Mouse (Mus musculus): Measurements from ENCODE around the gene Adamtsl4. TPM values are rescaled to one million over a fixed set of nuclear protein-coding genes. Genes with fewer than 3 reads are reported as not detected.
A peak's percentile ranks its signal among the peaks of the same experiment; 100 is the strongest.

Gene Adamtsl4
- polyA plus RNA-seq, 1 experiment = 5.2 TPM

- 2% methylated on average over 7 of the region's 7 CpGs for WGBS
- peaks cover 3% of the 10 kb centered on the region for H3K36me3 ChIP-seq (ENCODE audit: control insufficient read depth, insufficient read depth, low read length)
- TF ChIP-seq POLR2A (IDR thresholded peaks at IDR 0.05; ENCODE audit: low read depth, low read length) (no peak), CTCF (conservative IDR thresholded peaks at IDR 0.05; ENCODE audit: insufficient read depth, insufficient read length, low read depth, low read length) (no peak)
- peak overlapping the region; percentile 99 for H3K27ac ChIP-seq (ENCODE audit: insufficient read depth, low read depth, low read length)
- H3K27me3 ChIP-seq (replicated peaks; ENCODE audit: control insufficient read depth, insufficient read depth, low read length) = no peaks in the 10 kb centered on the region
- H3K4me1 ChIP-seq (ENCODE audit: control insufficient read depth, insufficient read depth, low read length) = peaks cover 65% of the 10 kb centered on the region
- DNase-seq = peak; percentile 87
- no peak overlapping the region for H3K4me3 ChIP-seq (ENCODE audit: insufficient read depth, low read depth, low read length)
Measured at GRCm38 (mm10) chr3:95668026-95668425, 19.7 kb downstream of the Adamtsl4 start.

GRCm38 (mm10) chr3:95667521-95667920 is 20.2 kb downstream of the Adamtsl4 start:
- H3K4me1 ChIP-seq (ENCODE audit: control insufficient read depth, insufficient read depth, low read length) = peaks cover 64% of the 10 kb centered on the region
- DNase-seq = no peak
- peaks cover 7% of the 10 kb centered on the region for H3K36me3 ChIP-seq (ENCODE audit: control insufficient read depth, insufficient read depth, low read length)
- TF ChIP-seq POLR2A (IDR thresholded peaks at IDR 0.05; ENCODE audit: low read depth, low read length) = no peak
- WGBS = 38% methylated on average over 4 of the region's 4 CpGs
- peak overlapping the region; percentile 99 for H3K27ac ChIP-seq (ENCODE audit: insufficient read depth, low read depth, low read length)
- no peak overlapping the region for H3K4me3 ChIP-seq (ENCODE audit: insufficient read depth, low read depth, low read length)
- H3K27me3 ChIP-seq (replicated peaks; ENCODE audit: control insufficient read depth, insufficient read depth, low read length) = no peaks in the 10 kb centered on the region

- H3K27ac ChIP-seq (ENCODE audit: insufficient read depth, low read depth, low read length) = peak overlapping the region; percentile 11
- DNase-seq = peak; percentile 70
- no peak overlapping the region for H3K4me3 ChIP-seq (ENCODE audit: insufficient read depth, low read depth, low read length)
- H3K4me1 ChIP-seq (ENCODE audit: control insufficient read depth, insufficient read depth, low read length) = peaks cover 67% of the 10 kb centered on the region
- no peak for TF ChIP-seq CTCF (conservative IDR thresholded peaks at IDR 0.05; ENCODE audit: insufficient read depth, insufficient read length, low read depth, low read length)
- TF ChIP-seq POLR2A (IDR thresholded peaks at IDR 0.05; ENCODE audit: low read depth, low read length) = no peak
- H3K36me3 ChIP-seq (ENCODE audit: control insufficient read depth, insufficient read depth, low read length) = peaks cover 8% of the 10 kb centered on the region
- WGBS = 23% methylated on average over 6 of the region's 6 CpGs
- H3K27me3 ChIP-seq (replicated peaks; ENCODE audit: control insufficient read depth, insufficient read depth, low read length) = no peaks in the 10 kb centered on the region
Measured at GRCm38 (mm10) chr3:95666124-95666844, 21.4 kb downstream of the Adamtsl4 start.

GRCm38 (mm10) chr3:95664940-95665352 is 22.8 kb downstream of the Adamtsl4 start:
- no peaks in the 10 kb centered on the region for H3K27me3 ChIP-seq (replicated peaks; ENCODE audit: control insufficient read depth, insufficient read depth, low read length)
- DNase-seq = no peak
- peaks cover 16% of the 10 kb centered on the region for H3K36me3 ChIP-seq (ENCODE audit: control insufficient read depth, insufficient read depth, low read length)
- H3K4me3 ChIP-seq (ENCODE audit: insufficient read depth, low read depth, low read length) = no peak overlapping the region
- H3K4me1 ChIP-seq (ENCODE audit: control insufficient read depth, insufficient read depth, low read length) = peaks cover 72% of the 10 kb centered on the region
- H3K27ac ChIP-seq (ENCODE audit: insufficient read depth, low read depth, low read length) = peak overlapping the region; percentile 91
- TF ChIP-seq CTCF (conservative IDR thresholded peaks at IDR 0.05; ENCODE audit: insufficient read depth, insufficient read length, low read depth, low read length) = no peak
- no peak for TF ChIP-seq POLR2A (IDR thresholded peaks at IDR 0.05; ENCODE audit: low read depth, low read length)
- 81% methylated on average over 4 of the region's 4 CpGs for WGBS

- peaks cover 69% of the 10 kb centered on the region for H3K4me1 ChIP-seq (ENCODE audit: control insufficient read depth, insufficient read depth, low read length)
- peak; percentile 59 for DNase-seq
- no peaks in the 10 kb centered on the region for H3K27me3 ChIP-seq (replicated peaks; ENCODE audit: control insufficient read depth, insufficient read depth, low read length)
- no peak overlapping the region for H3K4me3 ChIP-seq (ENCODE audit: insufficient read depth, low read depth, low read length)
- WGBS = 71% methylated on average over 3 of the region's 3 CpGs
- peaks cover 16% of the 10 kb centered on the region for H3K36me3 ChIP-seq (ENCODE audit: control insufficient read depth, insufficient read depth, low read length)
- peak overlapping the region; percentile 91 for H3K27ac ChIP-seq (ENCODE audit: insufficient read depth, low read depth, low read length)
- TF ChIP-seq POLR2A (IDR thresholded peaks at IDR 0.05; ENCODE audit: low read depth, low read length) (no peak), CTCF (conservative IDR thresholded peaks at IDR 0.05; ENCODE audit: insufficient read depth, insufficient read length, low read depth, low read length) (no peak)
Measured at GRCm38 (mm10) chr3:95663969-95664608, 23.6 kb downstream of the Adamtsl4 start.

- peaks cover 65% of the 10 kb centered on the region for H3K4me1 ChIP-seq (ENCODE audit: control insufficient read depth, insufficient read depth, low read length)
- no peak overlapping the region for H3K4me3 ChIP-seq (ENCODE audit: insufficient read depth, low read depth, low read length)
- peaks cover 16% of the 10 kb centered on the region for H3K36me3 ChIP-seq (ENCODE audit: control insufficient read depth, insufficient read depth, low read length)
- H3K27me3 ChIP-seq (replicated peaks; ENCODE audit: control insufficient read depth, insufficient read depth, low read length) = no peaks in the 10 kb centered on the region
- 66% methylated on average over 2 of the region's 2 CpGs for WGBS
- no peak for DNase-seq
- TF ChIP-seq POLR2A (IDR thresholded peaks at IDR 0.05; ENCODE audit: low read depth, low read length) = no peak
- no peak for TF ChIP-seq CTCF (conservative IDR thresholded peaks at IDR 0.05; ENCODE audit: insufficient read depth, insufficient read length, low read depth, low read length)
- peak overlapping the region; percentile 37 for H3K27ac ChIP-seq (ENCODE audit: insufficient read depth, low read depth, low read length)
Measured at GRCm38 (mm10) chr3:95663486-95663885, 24.2 kb downstream of the Adamtsl4 start.

- Histone ChIP-seq H3K36me3 (ENCODE audit: control insufficient read depth, insufficient read depth, low read length) (peaks cover 16% of the 10 kb centered on the region), H3K4me1 (ENCODE audit: control insufficient read depth, insufficient read depth, low read length) (peaks cover 59% of the 10 kb centered on the region), H3K27ac (ENCODE audit: insufficient read depth, low read depth, low read length) (peak overlapping the region; percentile 97), H3K27me3 (replicated peaks; ENCODE audit: control insufficient read depth, insufficient read depth, low read length) (no peaks in the 10 kb centered on the region), H3K4me3 (ENCODE audit: insufficient read depth, low read depth, low read length) (no peak overlapping the region)
- WGBS = 57% methylated on average over 7 of the region's 7 CpGs
- TF ChIP-seq CTCF (conservative IDR thresholded peaks at IDR 0.05; ENCODE audit: insufficient read depth, insufficient read length, low read depth, low read length) (no peak), POLR2A (IDR thresholded peaks at IDR 0.05; ENCODE audit: low read depth, low read length) (no peak)
- DNase-seq = no peak
Measured at GRCm38 (mm10) chr3:95662724-95663449, 24.8 kb downstream of the Adamtsl4 start.
